Mouse (Mus musculus) granulocyte monocyte progenitor cell, adult 5-6 weeks (primary cell): ENCODE results near the gene Nat8f6. TPM values are rescaled to one million over a fixed set of nuclear protein-coding genes. Genes with fewer than 3 reads are reported as not detected.
"Not testable (repeated sequence)": the region's sequence is repeated elsewhere in the genome, so short reads cannot be mapped to it uniquely, and the experiment has no call there.

Experiments
- ATAC-seq: replicated peaks from 2 replicates; pipeline ENCODE4 v1.8.0; 2016; ENCODE audit warnings: mild to moderate bottlenecking, moderate TSS enrichment, inconsistent platforms; ENCODE audit not compliant: poor library complexity, severe bottlenecking
- total RNA-seq, 2 experiments: library from RNA; stranded (forward) in 1 of 2; stranded (reverse) in 1 of 2; fragments of 200-712, 200-1000 nt in 1 of 2; fragments of >200 nt in 1 of 2; fragmentation: Nextera tagmentation in 1 of 2; gene quantifications; 2 replicates each; pipeline ENCODE4 v1.2.3; 2014 to 2017

Gene Nat8f6
- total RNA-seq (2014; fragmentation: Nextera tagmentation) (not detected in 2 replicates), total RNA-seq (2017) (not detected in 2 replicates)

DNA sequence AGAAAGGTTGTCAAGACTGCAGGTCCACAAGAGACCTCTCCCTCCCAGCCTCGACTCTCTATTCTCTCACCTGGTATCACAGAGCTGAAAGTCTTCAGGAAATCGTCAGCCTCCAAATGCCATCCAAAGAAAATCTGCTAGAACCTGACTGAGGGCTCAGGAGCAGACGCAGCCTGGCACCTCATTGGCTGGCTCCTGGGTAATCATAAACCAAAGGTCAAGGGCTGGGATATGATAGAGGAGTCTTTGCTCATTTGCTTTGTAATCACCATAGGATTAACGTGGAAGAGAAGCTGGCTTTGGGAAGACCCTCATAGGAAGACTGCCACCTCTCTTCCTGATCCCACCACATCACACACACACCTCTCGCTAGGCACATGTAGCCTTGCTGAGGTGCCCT, at the start of gene Nat8f6, which contains the start of gene Nat8f5:
TSS of gene Nat8f6 (minus strand) at position 118 of the 400 bp plus-strand sequence.
TSS of gene Nat8f5 (minus strand) at position 136 of the 400 bp plus-strand sequence.
- ATAC-seq = no peak

DNA sequence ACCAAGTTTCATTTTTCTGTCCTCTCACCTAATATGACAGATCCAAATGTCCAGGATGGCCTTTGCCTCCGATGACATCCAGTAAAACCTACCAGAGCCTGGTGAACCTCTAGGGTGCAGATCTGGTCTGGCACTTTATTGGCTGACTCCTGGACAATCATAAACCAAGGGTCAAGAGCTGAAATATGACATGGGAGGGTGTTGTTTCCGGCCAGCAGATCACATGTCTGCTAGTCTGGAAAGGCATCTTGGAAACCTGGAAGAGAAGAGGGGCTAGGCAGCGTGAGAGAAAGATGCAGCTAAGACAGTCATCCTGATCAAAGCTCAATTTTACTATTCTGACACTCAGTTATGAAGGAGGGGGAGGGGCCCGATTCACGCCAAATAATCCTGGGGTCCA, 48.3 kb upstream of the Nat8f6 start, which contains the start of gene Nat8f2:
TSS of gene Nat8f2 (minus strand) at position 153 of the 400 bp plus-strand sequence.
- not testable (repeated sequence) for ATAC-seq

DNA sequence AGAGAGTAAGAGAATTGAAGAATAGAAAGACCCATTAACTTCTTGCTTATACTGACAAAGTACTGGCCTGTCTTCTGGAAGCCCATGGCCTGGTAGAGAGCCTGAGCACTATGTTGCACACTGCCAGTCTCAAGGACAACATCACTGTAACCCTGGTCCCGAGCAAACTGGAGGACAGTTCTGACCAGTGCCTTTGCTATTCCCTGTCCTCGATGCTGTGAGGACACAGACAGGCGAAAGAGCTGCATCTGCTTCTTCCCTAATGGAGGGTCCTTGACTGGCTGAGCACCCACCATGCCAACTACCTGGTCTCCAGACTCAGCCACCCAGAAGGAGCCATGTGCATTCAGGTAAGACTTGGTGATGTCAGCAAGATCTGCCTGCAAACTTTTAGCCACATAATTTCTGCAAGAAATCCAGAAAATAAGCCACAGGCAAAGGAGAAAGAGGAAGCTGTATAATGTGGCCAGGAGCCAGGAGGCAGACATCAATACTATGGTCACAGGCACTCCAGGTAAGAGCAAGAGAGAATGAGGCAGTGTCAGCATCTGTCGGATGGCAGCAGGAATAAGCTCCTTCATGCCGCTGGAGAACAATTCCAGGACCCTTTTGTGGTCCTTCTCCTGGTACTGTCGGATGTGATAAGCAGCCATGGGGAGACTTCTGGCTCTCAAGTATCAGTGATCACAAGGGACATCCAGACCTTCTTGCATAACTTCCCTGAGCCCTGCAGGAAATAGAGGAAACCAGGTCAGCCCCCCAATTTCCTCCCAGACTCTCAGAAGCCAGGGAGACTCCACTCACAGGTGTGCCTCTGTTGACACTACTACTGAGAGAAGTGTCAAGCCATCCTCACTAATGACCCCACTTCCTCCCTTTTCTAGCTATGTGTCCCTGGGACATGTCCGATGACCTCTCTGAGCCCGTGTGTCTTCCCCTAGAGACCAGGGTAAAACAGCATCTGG, 47.3 kb upstream of the Nat8f6 start:
- 0 out of 2 replicates have a peak, but pooled peaks have one; percentile 27 for ATAC-seq

DNA sequence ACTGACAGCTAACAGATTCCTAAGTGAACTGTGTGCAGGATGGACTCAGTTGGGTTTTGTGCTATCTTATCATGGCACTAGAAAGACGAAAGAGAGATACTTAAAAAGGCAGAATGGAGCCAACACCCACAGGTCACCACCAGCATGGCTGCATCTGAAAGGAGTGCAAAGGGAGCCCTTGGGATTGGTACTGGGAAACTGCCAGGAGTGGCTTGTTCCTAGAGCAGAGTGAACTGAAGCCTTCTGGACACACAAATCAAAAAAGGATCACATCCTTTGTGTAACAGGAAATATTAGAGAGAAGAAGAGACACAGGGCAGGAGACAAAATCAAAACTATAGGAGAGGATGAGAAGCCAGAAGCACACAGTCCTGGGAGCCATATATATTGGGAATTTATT, 46.2 kb upstream of the Nat8f6 start:
- ATAC-seq = not testable (repeated sequence)

DNA sequence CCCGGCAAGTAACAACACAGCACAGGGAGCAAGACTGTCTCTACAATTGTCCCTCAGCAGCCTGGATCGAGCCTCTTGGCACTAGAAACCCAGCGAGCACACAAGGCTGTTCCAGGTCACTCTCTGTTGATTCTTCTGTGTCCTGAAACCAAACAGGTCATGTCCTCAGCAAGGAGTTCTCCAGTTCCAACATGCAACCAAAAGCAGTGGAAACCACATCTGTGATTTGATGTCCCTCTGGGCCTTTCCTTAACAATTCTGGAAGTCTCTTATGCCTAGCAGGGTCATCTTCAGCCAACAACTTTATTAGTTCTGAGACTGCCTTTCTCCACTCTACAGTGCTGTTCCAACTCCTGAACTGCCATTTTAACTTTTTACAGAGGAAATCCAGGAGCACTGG, 45.4 kb upstream of the Nat8f6 start:
- not testable (repeated sequence) for ATAC-seq

DNA sequence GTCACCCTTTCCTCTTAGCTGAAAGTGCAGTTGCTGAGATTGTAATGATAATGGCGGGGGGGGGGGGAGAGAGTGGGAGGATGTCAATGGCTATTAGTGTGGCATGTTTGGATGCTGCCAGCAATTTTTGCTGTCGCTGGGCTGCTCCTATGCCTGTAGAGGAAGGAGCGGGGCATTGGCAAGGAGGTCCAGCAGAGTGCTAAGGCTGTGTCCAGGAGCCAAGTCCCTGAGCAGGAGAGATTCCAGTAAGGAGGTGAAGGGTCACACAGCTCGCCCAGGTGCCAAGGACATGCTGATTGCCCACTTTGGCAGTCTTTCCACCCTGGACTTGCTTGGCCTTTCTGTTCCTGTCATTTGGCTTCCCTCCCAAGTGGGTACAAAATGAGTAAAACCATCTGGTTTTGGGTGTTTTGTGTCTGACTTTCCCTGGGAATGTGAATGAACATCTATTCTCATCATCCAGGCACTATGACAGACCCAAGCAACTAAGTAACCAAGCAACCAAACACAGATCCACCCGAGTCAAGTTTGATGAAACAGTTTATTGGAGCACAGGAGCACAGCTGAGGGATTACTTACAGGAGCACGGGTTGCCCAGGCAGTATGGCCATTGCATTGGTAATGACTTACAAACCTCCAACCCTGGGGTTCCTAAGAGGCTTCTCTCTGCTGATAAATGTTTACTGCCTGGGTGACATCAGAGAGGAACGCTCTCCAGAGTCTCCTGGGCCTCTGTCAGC, 44.3 kb upstream of the Nat8f6 start:
- not testable (repeated sequence) for ATAC-seq

DNA sequence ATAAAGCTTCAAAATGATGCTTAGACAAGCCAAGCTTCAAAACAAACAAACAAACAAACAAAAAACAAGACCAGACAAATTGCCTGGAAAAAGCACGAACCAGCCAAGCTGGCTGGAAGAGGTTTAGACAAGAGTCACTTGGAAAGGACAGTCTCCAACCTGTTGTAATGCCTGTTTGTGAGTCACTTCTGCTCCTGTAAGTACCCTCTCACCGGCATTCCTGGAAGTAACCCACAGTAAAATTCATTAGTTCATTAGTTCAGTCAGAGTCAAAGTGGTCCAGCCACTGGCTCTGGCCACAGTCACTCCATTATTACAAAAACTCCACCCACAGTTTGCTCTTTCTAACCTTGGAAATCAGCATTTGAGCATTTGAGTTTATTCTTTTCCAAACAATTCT, 43.1 kb upstream of the Nat8f6 start:
- no peak for ATAC-seq

DNA sequence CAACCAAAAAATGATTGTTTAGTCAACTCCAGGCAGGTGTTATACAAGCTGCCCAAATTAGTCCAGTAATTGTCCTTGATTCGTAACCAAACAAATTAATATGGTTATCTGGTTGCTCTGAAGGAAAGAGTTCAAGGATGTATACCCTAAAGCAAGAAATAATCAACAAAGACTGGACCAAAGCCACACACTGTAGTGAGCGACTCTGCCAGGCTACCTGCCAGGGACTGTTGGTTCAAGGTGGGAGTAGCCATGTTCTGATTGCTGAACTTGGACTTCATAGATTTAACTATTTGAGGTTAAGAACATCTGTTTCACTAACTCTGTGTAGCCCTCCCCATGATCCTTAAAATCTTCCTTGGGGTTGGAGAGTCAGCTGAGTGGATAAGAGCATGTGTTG, 42.4 kb upstream of the Nat8f6 start:
- no peak for ATAC-seq

DNA sequence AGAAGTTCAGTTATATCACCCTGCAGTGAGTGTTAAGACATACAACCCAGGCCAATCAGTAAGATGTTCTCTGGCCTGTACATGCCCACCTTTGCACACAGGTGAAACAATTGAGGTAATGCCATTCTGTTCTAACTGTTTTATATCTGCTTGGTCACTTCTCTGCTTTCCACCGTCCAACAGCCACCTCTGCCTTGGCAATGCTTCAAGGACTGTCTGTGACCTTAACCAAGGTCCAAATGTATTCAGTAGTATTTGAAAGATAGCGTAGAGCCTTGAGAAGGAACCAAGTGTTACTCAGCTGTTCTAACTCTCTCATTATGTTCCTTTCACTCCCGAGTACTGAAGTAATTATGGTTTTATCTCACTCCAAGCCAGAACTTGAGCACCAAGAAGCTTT, 41.8 kb upstream of the Nat8f6 start:
- ATAC-seq = no peak

DNA sequence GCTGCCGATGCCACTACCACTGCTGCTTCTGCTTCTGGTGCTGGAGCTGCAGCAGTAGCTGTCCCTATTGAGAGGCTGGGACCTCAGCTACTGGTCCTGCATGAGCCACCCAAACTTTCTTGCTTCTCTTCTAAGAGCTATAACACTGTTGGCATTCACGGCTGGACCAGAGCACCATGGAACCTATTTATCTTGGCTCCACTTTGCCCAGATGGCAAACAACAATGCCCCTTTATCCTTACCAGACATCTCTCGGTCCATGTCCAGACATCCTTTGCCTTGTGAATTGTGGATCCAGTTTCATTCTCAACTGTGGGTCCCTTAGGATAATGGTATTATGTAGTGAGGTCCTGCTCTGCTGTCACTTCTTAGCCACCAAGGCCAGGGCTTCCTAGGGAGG, 40.5 kb upstream of the Nat8f6 start:
- ATAC-seq = no peak

DNA sequence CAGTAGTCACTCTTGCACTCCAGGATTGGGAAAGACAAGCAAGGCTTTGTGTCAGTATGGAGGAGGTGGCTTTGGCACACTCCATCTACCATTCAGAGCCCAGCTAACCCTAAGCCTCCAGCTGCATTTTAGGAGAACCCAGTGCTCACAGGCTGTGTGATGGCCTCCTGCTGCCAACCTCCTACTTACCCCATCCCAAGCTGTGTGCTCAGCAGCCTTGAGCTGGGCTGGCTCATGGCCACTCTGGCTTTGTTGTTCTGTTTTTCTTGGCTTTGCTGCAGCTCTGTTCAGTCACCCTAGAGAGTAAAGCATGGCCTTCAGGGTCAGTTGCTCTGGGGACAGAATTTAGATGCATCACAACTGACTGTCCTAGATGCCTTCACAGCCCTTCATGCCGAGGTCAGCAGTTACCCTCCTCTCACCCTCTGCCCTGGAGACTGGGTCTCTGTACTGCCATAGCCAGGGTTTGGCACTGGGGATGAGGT, 35.5 kb upstream of the Nat8f6 start:
- ATAC-seq = no peak

DNA sequence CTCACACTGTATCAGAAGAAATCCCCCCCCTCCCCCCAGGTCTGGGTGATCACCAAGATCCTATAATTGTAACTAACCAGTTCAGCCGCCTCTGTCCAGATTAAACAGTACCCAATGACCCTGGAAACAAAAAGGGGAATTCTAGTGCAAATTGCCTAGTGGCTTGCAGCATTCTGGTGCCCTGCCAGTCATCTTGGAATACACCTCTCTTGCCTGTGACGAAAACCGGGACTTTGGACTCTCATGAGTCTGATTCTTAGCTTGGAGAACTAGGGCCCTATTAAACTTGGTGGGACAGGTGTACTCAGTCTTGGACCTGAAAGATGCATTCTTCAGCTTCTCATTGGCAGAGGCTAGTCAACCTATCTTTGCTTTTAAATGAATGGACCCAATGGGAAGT, 32.7 kb upstream of the Nat8f6 start:
- no peak for ATAC-seq

DNA sequence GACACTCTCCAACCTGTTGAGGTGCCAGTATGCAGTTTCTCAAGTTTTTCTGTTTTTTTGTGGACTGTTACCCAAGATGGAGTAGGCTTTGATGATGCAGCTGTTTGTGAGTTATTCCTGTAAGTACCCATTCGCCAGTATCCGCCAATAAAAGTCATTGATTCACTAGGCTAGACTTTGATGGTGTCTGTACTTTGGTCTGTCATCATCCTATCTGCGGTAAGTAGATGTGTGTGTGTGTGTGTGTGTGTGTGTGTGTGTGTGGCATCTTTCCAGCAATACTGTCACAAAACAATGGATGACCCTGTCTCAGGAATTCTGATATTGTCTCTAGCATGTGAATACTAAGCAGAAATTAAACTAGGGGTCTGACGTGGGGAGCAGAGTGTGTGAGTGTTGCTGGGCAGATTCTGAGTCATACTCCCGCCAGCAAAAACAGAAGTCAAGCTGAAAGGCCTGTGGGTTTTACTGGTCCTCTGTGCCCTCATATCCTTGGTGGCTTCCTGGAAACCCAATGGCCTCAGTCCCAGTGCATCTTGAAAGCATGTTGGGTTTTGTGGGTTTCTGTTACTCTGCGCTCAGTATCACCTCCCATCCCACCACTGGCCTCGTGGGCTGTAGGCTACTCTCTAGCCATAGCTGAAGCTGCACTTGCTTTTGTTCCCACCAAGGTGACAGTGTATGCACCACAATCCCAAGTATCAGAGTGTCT, 30.5 kb upstream of the Nat8f6 start:
- peak; percentile 42 for ATAC-seq

DNA sequence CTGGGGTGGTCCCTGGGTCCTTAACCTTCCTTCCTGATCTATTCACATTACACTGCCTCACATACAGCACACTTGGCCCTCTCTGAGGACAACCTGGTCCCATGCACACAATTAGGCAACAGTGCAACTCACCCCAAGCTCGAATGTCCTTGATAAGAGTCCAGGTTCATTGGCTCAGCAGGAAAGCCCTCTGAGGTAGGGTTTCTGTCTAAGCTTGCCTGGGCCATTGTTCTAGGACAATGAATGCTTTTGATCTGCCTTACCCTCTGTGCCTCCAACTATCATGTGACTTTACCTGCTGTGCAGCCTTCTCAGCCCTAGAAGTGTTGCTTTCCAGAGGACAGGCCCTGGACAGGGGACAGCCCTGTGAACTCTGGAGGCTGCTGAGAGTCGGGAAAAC, 28.5 kb upstream of the Nat8f6 start:
- no peak for ATAC-seq

DNA sequence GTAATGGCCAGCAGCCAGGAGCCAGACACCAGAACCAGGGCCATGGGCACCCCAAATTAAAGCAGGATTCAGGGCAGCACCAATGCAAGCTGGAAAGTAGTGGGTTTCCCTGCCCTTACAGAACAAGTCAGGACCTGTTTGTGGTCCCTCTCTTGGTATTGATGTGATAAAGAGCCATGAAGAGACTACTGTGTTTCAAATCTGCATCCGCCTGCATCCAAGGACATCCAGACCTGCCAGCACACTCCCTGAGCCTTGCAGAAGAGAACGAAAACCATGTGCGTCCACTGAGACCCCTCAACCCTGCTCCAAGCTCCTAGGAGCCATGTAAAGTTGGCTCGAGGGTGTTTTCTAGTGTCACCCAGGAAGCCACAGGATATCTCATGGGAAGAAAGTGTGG, 27.4 kb upstream of the Nat8f6 start:
- no peak for ATAC-seq

DNA sequence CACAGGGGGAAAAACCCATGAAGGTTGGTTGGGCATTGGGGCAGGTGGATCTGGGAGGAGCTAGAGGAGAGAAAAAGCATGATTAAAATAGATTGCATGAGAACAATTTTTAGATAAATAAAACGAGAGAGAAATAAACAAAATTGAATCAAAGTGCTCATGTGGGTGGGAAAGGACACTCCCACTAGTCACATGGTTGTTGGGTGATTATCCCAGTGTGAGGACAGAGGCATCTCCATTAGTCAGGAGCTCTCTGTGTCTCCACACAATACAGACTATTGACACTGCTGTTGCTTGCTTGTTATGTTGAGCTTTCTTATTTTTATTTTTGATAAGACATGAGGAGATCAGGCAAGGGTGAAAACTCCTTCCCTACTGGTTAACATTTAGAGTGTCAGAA, 26.2 kb upstream of the Nat8f6 start:
- ATAC-seq = no peak

DNA sequence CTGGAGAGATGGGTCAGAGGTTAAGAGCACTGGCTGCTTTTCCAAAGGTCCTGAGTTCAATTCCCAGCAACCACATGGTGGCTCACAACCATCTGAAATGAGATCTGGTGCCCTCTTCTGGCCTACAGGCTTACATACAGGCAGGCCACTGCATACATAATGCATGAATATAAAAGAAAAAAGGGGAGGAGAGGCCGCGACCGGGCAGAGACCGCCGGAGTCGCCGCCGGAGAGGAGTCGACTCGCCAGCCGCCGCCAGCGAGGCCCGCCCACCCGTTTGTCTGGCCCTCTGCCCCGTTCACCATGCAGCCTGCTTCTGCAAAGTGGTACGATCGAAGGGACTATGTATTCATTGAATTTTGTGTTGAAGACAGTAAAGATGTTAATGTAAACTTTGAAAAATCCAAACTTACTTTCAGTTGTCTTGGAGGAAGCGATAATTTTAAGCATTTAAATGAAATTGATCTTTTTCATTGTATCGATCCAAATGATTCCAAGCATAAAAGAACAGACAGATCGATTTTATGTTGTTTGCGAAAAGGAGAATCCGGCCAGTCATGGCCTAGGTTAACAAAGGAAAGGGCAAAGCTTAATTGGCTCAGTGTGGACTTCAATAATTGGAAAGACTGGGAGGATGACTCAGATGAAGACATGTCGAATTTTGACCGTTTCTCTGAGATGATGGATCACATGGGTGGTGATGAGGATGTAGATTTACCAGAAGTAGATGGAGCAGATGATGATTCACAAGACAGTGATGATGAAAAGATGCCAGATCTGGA, 23.1 kb upstream of the Nat8f6 start:
- peak; percentile 52; the same call in 1 of the 2 replicates for ATAC-seq

DNA sequence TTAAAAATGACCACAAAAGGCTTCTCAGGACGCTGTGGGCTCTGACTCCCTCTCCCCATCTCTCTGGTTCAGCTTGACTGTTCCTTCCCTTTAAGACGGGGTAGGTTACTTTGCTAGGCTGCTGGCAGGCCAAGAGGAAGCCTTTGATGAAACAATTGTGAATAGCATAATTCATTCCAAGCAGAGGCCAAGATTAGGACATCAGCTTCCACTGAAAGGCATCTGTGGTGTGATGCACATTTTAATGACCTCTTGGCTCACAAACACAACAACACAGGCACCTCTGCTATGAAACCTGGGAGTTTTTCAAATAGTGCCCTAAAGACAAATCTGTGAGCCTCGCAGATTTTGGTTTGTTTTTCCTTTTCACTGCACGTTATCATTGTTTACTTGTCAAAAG, 19.2 kb upstream of the Nat8f6 start:
- ATAC-seq = no peak

DNA sequence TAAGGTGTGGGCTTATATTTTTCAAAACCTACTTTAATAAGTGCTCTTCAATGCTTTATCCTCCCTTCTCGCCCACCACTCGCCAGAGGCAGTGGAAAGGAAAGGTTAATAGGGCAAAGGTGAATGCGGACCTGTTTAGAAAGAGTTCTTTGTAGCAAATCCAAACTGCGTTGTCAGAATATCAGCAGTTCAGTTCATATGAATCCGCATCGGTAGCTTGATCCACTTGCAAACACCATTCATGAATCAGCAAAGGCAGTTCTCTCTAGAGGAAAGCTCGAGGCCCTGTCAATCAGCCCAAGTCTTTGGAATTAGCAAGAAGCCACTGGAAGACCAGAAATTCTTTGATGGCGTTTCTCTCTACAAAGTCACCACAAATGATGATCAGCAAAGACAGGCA, 17.9 kb upstream of the Nat8f6 start:
- no peak for ATAC-seq
